Mouse (Mus musculus): ENCODE measurements around the gene Bex3.
"Not testable (repeated sequence)": the region's sequence is repeated elsewhere in the genome, so short reads cannot be mapped to it uniquely, and the experiment has no call there.

Gene Bex3

DNA sequence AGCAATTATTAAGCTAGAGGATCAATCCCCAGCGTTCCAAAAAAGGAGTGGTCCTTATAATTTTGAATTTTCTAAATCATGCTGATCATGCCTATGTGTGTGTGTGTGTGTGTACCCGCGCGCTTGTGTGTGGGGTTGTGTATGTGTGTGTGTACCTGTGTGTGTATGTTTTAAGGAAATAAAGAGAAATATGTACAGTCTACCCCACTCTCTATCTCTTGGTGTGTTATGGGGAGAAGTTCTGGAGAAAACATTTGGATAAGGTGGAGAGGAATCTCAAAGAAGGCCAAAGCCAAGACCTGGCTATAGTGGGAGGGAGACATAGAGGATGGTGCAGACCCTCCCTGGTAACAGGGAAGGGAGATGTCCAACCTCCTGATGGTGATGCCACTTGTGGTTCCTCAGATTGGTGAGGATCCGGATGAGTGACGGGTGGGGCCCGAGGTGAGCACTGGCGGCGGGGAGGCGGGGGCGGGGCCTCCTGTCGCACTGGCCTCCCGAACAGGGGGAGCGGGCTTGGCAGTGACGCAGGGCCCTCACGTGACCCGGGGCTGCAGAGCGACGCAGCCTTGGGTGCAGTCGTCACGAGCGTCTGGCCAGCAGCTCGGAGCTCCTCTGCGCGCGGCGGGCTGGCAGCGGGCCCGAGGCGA, at the start of gene Bex3:
Gene Bex3 (plus strand): TSS at position 511 of the 650 bp plus-strand sequence.
- DNase-seq (ENCODE audit: low read depth, low spot score): not testable (repeated sequence)

DNA sequence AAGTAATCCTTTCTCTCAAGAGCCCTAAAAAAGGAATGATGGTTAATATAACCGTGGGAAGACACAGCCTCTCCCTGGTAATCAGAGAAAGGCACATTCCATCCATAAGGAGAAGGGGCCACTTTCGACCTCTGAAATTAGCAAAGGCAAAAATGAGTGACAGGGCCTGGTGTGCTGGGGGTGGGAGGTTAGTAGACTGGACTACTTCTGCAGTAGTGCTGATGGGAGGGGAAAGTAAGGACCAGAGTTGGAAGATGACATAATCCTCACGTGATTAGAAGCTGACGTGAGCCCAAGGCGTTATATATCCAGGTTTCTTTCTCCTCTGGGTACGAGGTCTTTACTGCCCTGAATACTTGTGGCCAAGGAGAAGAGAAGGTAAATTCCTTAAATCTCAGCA, 46.3 kb upstream of the Bex3 start:
- DNase-seq (ENCODE audit: low read depth, low spot score): no peak

DNA sequence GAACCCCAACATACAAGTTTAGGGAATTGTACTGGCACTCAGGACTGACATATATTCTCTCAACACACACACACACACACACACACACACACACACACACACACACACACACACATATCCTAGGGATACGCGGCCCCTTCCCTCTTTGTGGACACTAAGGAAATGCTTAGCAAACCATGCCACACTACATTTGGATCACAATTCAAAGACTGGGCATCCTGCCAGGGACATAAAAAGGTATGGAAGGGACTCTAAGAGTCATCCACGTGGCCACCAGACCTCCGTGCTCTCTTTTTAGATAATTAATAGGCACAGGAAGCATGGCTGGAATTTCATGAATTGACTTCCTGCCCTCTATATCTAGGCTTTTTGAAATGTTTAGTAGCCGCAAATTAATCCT, 42.3 kb upstream of the Bex3 start:
- no peak for DNase-seq (ENCODE audit: low read depth, low spot score)

DNA sequence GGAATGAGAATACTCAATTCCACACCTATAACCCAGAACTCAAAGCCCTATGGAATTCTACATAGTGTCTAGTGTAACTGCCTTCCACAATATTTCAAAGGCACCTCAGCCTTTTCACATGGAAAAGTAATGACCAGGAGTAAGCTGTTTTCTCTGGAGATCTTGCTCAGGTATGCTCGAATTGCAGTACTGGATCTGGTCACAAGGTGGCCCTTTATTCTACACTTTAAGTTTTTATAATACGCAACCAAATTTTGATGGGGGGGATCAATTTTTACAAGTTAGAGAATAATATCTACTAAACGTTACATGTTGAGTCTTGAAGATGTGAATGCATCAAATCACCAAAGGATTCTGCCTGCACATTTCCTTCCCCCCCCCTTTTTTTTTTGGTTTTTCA, 31.9 kb upstream of the Bex3 start:
- DNase-seq (ENCODE audit: low read depth, low spot score): peak; percentile 12

DNA sequence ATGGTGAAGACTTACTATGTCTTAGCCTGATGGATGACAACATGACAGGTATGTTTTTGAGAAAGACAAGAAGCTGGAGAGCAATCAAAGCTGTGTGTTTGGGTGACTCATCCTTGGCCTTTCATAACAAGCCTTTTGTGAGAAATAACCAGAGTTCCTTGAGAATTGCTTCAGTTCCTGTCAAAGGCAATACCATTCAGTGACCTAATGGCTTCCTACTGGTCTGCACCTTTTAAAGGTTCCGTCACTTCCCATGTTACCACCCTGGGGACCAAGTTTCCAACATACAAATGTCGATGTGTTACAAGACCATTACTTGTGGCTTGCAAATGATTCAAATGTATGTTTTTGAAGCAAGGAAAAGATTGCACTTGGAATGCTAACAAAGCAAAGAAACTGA, 26.9 kb upstream of the Bex3 start:
- DNase-seq (ENCODE audit: low read depth, low spot score): no peak

DNA sequence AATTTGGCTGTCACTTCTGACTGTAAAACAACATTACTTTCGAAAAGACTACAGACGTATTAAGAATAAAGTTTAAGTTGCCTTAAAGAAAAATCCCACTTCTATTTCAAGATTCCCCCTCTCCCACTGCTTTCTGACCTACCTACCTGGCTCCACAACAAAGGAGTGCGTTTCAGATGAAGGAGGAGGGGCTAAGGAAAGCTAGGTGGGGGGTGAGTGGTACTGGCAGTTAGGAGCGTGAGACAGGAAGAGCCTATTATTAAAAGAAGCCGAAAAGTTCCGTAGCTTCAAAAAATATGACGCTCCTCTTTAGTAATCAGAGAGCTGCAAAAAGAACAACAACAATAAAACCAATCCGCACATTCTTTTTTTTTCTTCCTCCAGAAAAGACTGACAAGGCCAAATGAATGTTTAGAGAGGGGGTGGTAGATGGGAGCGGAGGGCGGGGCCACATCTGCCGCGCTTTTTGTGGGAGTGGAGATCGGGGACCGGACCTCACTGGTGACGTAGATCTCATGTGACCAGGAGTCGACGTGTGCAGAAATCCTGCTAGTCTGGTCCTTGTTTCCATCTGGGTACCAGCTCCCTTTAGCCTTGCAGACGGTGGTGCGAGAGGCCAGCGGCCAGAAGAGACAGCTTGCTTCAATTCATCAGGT, 25.4 kb upstream of the Bex3 start, which contains the start of gene Tceal9:
Gene Tceal9 (plus strand): TSS at position 506 of the 656 bp plus-strand sequence.
- peak; percentile 79 for DNase-seq (ENCODE audit: low read depth, low spot score)

DNA sequence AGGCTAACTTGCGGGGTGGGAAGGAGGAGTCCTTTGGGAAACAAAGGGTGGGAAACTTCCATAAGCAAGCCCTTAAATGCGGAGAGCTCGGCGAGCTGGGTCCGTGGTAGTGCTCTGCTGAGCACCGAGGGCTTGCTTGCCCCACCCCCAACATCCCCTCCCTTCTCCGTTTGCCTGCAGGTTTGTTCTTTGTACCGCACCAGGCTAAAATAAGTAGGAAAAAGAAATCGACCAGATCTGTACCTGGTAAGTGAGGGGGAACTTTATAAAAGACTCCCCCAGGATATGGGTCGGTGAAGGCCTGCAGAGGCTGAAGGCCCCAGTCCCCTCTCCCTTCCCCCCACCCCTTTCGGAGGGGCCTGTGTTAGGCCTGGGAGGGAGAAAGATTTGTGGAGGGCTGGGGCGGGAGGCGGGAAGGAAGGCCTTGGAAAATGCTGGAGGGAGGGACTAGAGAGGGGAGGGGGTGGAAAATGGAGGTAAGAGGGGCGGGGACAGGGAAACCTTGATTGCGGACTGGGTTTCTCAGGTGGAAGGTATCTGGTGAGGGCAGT, 24.5 kb upstream of the Bex3 start:
- peak; percentile 25 for DNase-seq (ENCODE audit: low read depth, low spot score)

DNA sequence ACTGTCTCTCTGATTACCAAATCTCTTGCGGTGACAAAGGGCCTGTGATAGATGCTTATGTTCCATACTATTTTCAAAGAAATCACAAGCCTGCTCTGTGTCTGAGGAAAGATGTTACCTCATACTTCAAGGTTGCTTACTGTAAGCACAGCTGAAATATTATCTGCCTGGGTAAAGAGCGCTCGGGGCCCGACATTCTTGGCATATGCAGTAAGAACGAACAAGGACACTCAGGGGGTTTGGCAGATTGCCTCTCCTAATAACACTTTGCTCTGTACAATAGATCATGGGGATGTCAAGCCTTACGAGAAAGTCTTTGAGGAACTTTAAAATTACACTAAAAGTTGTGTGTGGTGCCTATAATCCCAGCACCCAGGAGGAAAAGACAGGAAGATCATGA, 21.2 kb upstream of the Bex3 start:
- DNase-seq (ENCODE audit: low read depth, low spot score): no peak

DNA sequence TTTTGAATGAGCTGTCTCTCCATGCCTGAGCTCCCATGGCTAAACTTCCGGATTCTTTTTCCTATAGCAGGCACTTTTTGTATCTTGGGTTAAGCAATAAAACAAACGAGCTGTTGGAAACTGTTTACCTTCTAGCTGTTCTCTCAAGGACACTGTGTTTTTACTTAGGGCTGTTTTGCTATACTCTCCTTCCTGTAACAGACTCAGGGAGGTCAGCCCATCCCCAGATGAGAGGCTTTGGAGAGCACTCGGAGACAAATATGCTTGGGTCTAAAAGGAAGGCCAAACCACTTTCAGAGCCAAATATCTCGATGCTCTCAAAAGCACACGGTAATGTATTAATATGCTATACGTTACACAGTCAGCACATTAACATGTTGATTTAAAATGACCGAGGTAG, 20.4 kb upstream of the Bex3 start:
- DNase-seq (ENCODE audit: low read depth, low spot score): no peak

DNA sequence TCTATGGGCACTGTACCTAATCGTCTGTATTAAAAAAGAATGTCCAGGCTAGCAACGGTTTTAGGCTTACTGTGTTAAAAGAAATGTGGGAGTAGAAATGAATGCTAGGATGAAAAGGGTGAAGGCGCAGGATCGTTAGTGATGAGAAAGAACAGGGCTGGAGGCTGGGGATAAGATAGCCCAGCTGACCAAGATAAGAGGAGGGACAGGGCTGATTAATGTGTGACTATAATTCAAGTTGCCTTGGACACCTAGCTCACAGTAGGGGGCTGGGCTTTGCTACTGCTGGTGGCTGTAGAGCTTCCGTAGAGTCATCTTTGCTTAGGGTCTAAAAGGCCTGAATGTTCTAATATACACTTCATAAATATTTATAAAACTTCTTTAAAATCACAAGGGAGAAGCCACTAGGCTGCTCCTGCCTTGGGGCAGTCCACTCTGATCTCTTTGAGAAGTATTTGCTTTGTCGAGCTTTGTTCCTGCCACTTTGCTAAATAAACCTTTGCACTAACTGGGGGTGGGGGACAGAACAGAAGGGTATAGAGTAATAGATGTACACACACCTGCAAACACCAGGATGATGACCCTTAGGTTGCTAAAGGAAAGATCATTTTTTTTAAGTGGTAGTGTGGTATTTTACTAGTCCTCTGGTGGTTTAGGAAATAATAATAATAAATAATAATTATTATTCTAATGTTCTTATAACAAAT, 17.9 kb upstream of the Bex3 start:
- no peak for DNase-seq (ENCODE audit: low read depth, low spot score)

DNA sequence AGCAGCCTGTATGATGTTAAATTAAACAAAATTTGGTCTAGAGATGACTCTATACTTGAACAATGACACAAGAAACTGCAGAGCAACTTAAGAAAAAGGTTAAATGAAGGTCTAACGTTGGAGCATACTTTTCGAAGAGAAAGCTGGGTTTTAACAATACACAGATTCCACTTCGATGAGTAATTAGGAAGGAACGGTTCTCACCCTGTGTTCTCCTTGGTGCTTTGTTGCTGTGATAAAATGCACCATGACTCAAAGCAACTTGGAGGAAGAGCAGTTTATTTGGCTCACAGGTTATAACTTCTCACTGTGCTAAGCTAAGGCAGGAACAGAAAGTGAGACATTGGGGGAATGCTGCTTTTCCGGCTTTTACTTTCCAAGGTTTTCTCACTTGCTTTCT, 2.3 kb upstream of the Bex3 start:
- no peak for DNase-seq (ENCODE audit: low read depth, low spot score)

DNA sequence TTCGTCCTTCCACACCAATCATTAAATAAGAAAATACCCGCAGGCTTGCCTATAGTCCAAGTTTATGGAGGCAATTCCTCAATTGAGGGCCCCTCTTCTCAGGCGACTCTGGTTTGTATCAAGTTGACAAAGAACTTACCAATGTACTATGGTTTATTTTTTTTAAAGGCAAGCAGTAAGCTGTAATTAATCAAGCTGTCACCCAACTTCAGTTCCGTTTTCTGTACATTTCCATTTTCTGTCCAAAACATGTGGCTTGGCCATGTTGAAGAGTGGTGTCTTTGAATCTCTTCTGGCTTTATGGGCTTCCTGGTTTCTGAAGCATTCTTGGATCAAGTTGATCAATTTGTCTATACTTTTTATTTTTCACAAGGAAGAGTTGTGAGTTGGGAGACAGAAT, 1.9 kb upstream of the Bex3 start:
- no peak for DNase-seq (ENCODE audit: low read depth, low spot score)

DNA sequence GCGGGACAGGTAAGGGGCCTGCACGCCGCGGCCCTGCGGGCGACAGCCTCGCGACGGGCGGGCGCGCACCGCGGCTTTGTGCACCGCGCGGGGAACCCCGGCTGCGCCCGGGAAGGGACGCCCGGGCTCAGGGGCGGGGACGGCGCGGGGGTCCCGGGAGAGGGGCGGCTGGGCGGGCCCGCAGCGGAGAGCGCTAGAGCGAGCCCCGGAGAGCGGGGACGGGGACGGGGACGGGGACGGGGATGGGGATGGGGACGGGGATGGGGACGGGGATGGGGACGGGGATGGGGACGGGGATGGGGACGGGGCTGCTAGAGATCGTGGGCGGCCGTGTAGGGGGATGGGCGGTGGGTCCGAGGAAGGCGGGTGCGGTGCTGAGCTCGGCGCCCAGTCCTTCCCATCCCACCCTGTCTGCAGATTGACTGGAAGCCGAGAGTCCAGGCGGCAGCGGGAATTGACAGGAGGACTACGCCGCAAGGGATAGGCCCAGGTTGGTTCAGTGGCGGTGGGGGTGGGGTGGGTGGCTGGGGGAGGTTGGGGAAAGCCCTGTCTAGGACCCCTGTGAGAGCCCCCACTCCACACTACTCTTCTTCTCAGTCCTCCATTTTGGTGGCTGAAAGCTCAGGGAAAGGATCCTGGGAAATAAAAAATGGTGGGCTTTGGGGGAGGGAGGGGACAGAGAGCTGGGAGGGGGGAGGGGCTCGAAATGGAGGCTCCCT, 499 bp downstream of the Bex3 start:
- peak; percentile 3 for DNase-seq (ENCODE audit: low read depth, low spot score)

DNA sequence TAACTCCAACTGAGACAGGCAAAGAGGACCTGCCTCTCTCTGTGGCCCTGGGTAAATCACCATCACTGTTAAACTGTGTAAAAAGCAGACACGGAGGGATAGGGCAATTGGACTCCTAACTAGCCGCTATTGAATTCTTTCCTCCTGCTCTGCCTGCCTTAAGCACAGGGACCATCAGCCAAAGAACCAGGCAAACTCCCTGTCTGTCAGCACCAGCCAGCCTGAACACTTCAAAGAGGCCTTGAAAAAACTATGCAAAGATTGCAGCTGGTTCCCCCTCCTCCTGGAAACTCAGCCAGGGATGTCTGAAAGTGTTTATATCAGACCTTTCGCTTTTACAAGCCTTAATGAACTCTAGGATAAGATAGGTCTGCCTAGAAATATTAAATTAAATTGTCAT, 4.5 kb downstream of the Bex3 start:
- no peak for DNase-seq (ENCODE audit: low read depth, low spot score)

DNA sequence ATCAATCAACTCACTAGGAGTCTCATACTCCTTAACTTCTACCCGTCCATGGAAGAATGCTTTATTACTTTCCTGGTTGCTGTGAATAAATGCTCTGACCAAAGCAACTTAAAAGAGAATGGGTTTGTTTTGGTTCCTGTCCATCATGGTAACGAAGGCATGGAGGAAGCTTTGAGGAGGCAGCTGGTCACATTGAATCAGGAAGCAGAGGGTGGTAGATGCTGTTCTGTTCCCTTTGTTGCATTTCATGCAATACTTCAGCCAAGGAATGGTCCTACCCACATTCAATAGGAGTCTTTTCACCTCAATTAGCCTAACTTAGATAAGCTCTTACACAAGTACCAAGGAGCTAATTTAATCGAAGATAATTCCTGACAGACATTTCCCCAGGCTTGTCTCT, 5.3 kb downstream of the Bex3 start:
- DNase-seq (ENCODE audit: low read depth, low spot score): no peak

DNA sequence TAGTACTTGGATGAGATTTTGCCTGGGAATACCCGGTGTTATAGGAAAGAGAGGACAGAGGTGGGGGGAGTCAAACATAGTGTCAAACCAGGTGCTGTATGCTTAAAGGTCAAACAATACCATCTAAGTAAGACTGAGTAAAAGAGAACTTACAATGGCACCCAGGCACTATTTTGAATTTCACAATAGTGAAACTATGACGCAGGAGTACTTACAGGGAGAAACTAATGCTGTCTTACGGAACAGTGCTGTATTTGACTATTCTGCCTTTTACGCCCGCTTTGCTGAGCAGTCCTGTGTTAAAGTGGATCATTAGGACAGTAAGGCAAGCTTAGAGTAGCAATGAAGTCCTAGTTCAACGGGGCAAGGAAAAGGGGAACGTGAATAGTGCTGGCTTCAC, 7.5 kb downstream of the Bex3 start:
- no peak for DNase-seq (ENCODE audit: low read depth, low spot score)

DNA sequence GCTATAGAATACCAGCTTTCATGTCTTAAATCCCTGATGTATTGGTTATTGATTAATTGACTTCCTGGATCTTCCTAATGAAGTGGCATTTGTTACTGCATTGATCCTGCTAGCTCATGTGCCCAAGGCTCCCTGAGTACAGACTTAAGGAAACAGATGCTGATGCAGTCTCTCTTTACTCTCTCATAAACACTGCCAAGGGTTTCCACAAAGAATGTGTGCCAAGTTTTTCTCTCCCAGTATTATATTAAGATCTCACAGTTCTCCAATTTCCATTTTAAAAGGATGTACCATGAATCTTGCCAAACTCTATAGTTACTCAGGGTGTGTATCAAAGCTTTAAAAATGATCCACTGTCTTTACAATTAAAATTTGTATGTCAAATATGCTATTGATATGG, 8.3 kb downstream of the Bex3 start:
- DNase-seq (ENCODE audit: low read depth, low spot score): no peak

DNA sequence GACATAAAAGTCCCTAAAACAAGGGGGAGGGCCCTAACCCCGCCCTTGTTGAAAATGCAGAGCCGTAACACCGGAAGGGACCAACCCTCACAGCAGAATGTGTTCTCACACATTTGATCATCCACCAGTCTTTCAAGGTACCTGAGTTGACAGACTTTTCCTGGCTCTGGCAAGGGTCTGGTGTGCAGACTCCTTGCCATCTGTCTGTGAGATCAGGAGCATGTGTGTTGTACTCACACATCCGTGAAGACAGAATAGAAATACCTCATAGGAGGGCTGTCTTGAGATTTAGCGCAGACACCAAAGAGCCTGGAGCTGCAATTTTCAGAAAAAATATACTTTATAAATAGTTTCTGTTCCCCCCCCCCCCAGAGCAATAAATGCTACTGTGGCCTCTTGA, 9.4 kb downstream of the Bex3 start:
- DNase-seq (ENCODE audit: low read depth, low spot score): no peak

DNA sequence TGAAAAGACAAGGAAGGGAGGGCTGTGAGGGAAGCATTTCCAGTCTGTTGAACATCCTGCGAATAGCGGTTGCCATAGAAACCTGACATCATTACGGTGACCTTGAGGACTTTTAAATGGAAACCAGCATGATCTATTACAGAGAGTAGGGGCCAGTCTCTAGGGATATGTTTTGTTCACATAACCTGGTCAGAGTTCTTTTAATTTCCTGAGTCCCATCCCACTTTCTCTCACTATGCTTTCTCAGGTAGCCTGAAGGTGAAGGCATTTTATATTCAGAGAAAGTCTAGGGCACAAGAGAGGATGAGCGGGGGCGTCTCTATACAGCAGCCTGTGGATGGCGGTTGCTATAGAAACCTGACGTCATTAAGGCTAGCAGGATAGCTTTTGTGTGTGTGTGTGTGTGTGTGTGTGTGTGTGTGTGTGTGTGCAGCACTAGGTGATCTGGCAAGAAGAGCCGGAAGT, 20.8 kb downstream of the Bex3 start:
- DNase-seq (ENCODE audit: low read depth, low spot score): peak; percentile 2

DNA sequence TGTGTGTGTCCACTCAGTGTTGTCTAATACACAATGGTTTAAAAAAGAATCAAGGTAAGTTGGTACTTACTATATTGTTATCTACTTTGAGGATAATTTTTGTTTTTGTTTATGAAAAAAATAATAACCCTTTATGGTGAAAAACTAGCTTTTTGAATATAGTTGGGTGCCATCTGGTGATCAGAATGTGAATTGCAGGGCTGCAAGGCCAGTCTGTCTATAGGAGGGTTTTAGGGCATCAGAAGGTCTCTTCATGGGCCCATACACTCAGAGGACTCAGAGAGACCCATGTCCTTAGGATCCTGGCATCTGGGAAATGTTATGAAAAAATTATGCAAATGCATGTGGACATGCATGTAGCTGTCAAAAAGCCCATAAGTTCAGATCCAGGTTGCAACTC, 34.2 kb downstream of the Bex3 start:
- peak; percentile 17 for DNase-seq (ENCODE audit: low read depth, low spot score)

DNA sequence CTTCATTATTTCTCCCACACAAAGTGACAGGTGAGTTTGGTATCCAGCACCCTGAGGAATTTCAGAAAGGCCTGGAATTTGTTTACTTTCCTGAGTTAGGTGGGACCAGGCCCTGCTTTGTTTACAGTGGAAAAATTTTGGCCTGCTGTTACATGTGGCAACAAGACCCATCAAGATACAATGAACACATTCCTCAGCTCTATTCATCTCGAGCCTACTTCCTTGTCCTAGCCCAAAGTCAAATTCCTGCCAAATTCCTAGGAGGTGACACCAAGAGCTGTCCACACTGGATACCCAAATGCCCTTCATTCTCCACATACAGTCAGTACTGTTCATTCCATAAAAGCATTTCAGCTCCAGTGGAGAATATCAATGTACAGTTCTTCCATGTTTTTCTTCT, 36.1 kb downstream of the Bex3 start:
- no peak for DNase-seq (ENCODE audit: low read depth, low spot score)

DNA sequence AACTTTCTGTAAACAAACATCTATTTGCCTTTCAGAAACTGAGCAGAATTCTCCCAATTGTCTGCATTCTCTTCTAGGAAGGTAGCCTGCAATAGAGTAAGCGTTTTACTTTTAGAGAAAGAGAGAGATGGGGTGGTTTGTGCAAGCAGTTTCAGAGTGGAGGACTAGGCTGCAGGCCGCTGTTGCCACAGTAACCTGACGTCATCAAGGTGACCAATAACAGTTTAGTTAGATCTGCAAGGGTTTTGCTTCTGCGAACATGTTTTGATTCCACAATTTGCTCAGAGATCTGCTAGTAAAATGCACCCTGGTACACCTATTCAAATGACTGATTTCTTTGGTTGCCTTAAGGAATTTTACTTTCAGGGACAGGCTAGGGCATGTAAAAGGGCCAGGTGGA, 43.2 kb downstream of the Bex3 start:
- no peak for DNase-seq (ENCODE audit: low read depth, low spot score)
